Mouse (Mus musculus): ENCODE results near the gene Pard6b. TPM values are rescaled to one million over a fixed set of nuclear protein-coding genes. Genes with fewer than 3 reads are reported as not detected.

Pard6b gene
- total and polyA plus RNA-seq, 3 experiments: 3.9 to 7.6 TPM; not detected in 1

- H3K36me3 ChIP-seq (ENCODE audit: control insufficient read depth in 1 of 2, insufficient read depth in 2 of 2, low read length in 2 of 2): no peaks in the 10 kb centered on the region
- no peak overlapping the region for H3K27ac ChIP-seq (ENCODE audit: control insufficient read depth, low read depth, low read length)
- H3K4me1 ChIP-seq (ENCODE audit: control insufficient read depth in 1 of 2, insufficient read depth in 2 of 2, low read length in 2 of 2): no peaks in the 10 kb centered on the region
- H3K27me3 ChIP-seq (ENCODE audit: control insufficient read depth in 1 of 2, insufficient read depth in 2 of 2, low read length in 2 of 2): peaks cover 4 to 10% of the 10 kb centered on the region in 2 experiments
- no peak overlapping the region for H3K4me3 ChIP-seq (ENCODE audit: control insufficient read depth in 1 of 2, insufficient read depth in 1 of 2, low read depth in 2 of 2, low read length in 2 of 2)
- H3K79me2 ChIP-seq (ENCODE audit: control insufficient read depth, insufficient read depth, low read length, poor library complexity): no peaks in the 10 kb centered on the region
- H3K9ac ChIP-seq (ENCODE audit: control insufficient read depth, low read depth, low read length, poor library complexity, severe bottlenecking): no peak overlapping the region
- DNase-seq (ENCODE audit: low read depth, low spot score): peak; percentile 20
- no peaks in the 10 kb centered on the region for H3K9me3 ChIP-seq (replicated peaks; ENCODE audit: insufficient read depth, low read length)
- TF ChIP-seq CTCF (IDR thresholded peaks at IDR 0.05 in 2 of 3, conservative IDR thresholded peaks at IDR 0.05 in 1 of 3; ENCODE audit: control insufficient read depth in 1 of 3, insufficient read depth in 1 of 3, low read depth in 2 of 3, low read length in 3 of 3, poor library complexity in 1 of 3, severe bottlenecking in 1 of 3) (peak; percentile 24 to 45 (median 30); a peak in 4 of 6 replicates), USF1 (IDR thresholded peaks at IDR 0.05; ENCODE audit: low read depth, low read length) (no peak)
Observed at GRCm38 (mm10) chr2:168046467-168046866, 34.3 kb upstream of the Pard6b start.

- Histone ChIP-seq H3K27me3 (ENCODE audit: control insufficient read depth in 1 of 2, insufficient read depth in 2 of 2, low read length in 2 of 2) (peaks cover 4 to 13% of the 10 kb centered on the region in 2 experiments), H3K9ac (ENCODE audit: control insufficient read depth, low read depth, low read length, poor library complexity, severe bottlenecking) (no peak overlapping the region), H3K4me3 (ENCODE audit: control insufficient read depth in 1 of 2, insufficient read depth in 1 of 2, low read depth in 2 of 2, low read length in 2 of 2) (no peak overlapping the region), H3K27ac (ENCODE audit: control insufficient read depth, low read depth, low read length) (no peak overlapping the region), H3K4me1 (ENCODE audit: control insufficient read depth in 1 of 2, insufficient read depth in 2 of 2, low read length in 2 of 2) (no peaks in the 10 kb centered on the region), H3K79me2 (ENCODE audit: control insufficient read depth, insufficient read depth, low read length, poor library complexity) (no peaks in the 10 kb centered on the region), H3K36me3 (ENCODE audit: control insufficient read depth in 1 of 2, insufficient read depth in 2 of 2, low read length in 2 of 2) (no peaks in the 10 kb centered on the region), H3K9me3 (replicated peaks; ENCODE audit: insufficient read depth, low read length) (no peaks in the 10 kb centered on the region)
- TF ChIP-seq ZKSCAN1 (IDR thresholded peaks at IDR 0.05; ENCODE audit: low read depth, low read length) (no peak), TCF12 (IDR thresholded peaks at IDR 0.05; ENCODE audit: low read depth, low read length) (no peak), POLR2AphosphoS2 (IDR thresholded peaks at IDR 0.05; ENCODE audit: low read length) (no peak), USF2 (IDR thresholded peaks at IDR 0.05; ENCODE audit: borderline replicate concordance in 1 of 2, insufficient read depth in 1 of 2, low read depth in 1 of 2, low read length in 2 of 2) (no peak), MXI1 (IDR thresholded peaks at IDR 0.05; ENCODE audit: low read depth, low read length) (no peak), HCFC1 (IDR thresholded peaks at IDR 0.05; ENCODE audit: low read depth, low read length) (no peak), ZC3H11A (IDR thresholded peaks at IDR 0.05; ENCODE audit: low read depth, low read length) (no peak), SMC3 (IDR thresholded peaks at IDR 0.05; ENCODE audit: low read depth, low read length) (no peak), UBTF (IDR thresholded peaks at IDR 0.05; ENCODE audit: borderline replicate concordance, insufficient read depth, low read depth, low read length) (no peak)
- no peak for DNase-seq (ENCODE audit: low read depth, low spot score)
Observed at GRCm38 (mm10) chr2:168049002-168049635, 31.7 kb upstream of the Pard6b start.

Data from MEL (cell line).